Mouse (Mus musculus) intestine, embryonic 16.5 days (tissue): Measurements from ENCODE around the gene Rbm14. TPM values are rescaled to one million over a fixed set of nuclear protein-coding genes. Genes with fewer than 3 reads are reported as not detected.

ENCODE experiments used
- polyA plus RNA-seq: library from polyadenylated mRNA; unstranded; fragments of >200 nt; fragmentation: Nextera tagmentation; extraction: Ambion mirVana; gene quantifications from 2 replicates; pipeline ENCODE4 v1.2.1, GENCODE M21; 2015

Gene Rbm14
- polyA plus RNA-seq, 1 experiment from 2014 or later, result 77.0 TPM

Other genes with a start within 250 kb of the Rbm14 start
- gene Lrfn4, start 196.0 kb downstream of the Rbm14 start, polyA plus RNA-seq, result 2.7 and 4.0 TPM in 2 replicates
- gene Rce1, start 186.0 kb downstream of the Rbm14 start, polyA plus RNA-seq, result 66.0 and 69.2 TPM in 2 replicates
- gene Gm960, start 113.0 kb downstream of the Rbm14 start, polyA plus RNA-seq, result 1.1 and 2.1 TPM in 2 replicates
- 0.77 and 0.88 TPM in 2 replicates for gene Sptbn2, start 100.5 kb downstream of the Rbm14 start, polyA plus RNA-seq
- 38.5 and 41.6 TPM in 2 replicates for gene Rbm4b, start 55.1 kb downstream of the Rbm14 start, polyA plus RNA-seq
- 47.3 and 49.4 TPM in 2 replicates for gene Rbm4, start 17.7 kb downstream of the Rbm14 start, polyA plus RNA-seq
- gene Gm21992, start within 50 bp of the Rbm14 start, polyA plus RNA-seq, result 29.4 and 30.1 TPM in 2 replicates
- 61.4 and 65.8 TPM in 2 replicates for gene Ccs, start 27.7 kb upstream of the Rbm14 start, polyA plus RNA-seq
- 0.06 TPM in 1 of 2 replicates, not detected in the other for gene Ccdc87, start 27.7 kb upstream of the Rbm14 start, polyA plus RNA-seq
- gene Ctsf, start 43.5 kb upstream of the Rbm14 start, polyA plus RNA-seq, result 24.0 and 26.3 TPM in 2 replicates
- 1.1 and 1.3 TPM in 2 replicates for gene Actn3, start 66.3 kb upstream of the Rbm14 start, polyA plus RNA-seq
- 10.9 and 11.1 TPM in 2 replicates for gene Zdhhc24, start 67.0 kb upstream of the Rbm14 start, polyA plus RNA-seq
- 2.4 and 2.8 TPM in 2 replicates for gene Bbs1, start 95.0 kb upstream of the Rbm14 start, polyA plus RNA-seq
- gene Dpp3, start 116.7 kb upstream of the Rbm14 start, polyA plus RNA-seq, result 137 and 138 TPM in 2 replicates
- 1.3 and 1.6 TPM in 2 replicates for gene Peli3, start 131.5 kb upstream of the Rbm14 start, polyA plus RNA-seq
- 88.1 and 98.2 TPM in 2 replicates for gene Mrpl11, start 150.5 kb upstream of the Rbm14 start, polyA plus RNA-seq
- 0.13 and 0.22 TPM in 2 replicates for gene Npas4, start 178.7 kb upstream of the Rbm14 start, polyA plus RNA-seq
- gene Slc29a2, start 212.2 kb upstream of the Rbm14 start, polyA plus RNA-seq, result 4.5 and 5.4 TPM in 2 replicates
- 34.2 and 39.3 TPM in 2 replicates for gene B4gat1, start 227.2 kb upstream of the Rbm14 start, polyA plus RNA-seq
- 0.92 and 1.5 TPM in 2 replicates for gene AC124502.3, start 227.3 kb upstream of the Rbm14 start, polyA plus RNA-seq
- gene Brms1, start 229.7 kb upstream of the Rbm14 start, polyA plus RNA-seq, result 43.7 and 44.1 TPM in 2 replicates
- 2.5 and 2.8 TPM in 2 replicates for gene Rin1, start 238.8 kb upstream of the Rbm14 start, polyA plus RNA-seq